Mouse (Mus musculus): ENCODE measurements at regions not wholly inside any gene's neighbourhood (a gene's known extent, or its start where the extent isn't known, plus 50 kb on each side); places are given as distances from the start of the nearest gene placed in this dataset.

DNA sequence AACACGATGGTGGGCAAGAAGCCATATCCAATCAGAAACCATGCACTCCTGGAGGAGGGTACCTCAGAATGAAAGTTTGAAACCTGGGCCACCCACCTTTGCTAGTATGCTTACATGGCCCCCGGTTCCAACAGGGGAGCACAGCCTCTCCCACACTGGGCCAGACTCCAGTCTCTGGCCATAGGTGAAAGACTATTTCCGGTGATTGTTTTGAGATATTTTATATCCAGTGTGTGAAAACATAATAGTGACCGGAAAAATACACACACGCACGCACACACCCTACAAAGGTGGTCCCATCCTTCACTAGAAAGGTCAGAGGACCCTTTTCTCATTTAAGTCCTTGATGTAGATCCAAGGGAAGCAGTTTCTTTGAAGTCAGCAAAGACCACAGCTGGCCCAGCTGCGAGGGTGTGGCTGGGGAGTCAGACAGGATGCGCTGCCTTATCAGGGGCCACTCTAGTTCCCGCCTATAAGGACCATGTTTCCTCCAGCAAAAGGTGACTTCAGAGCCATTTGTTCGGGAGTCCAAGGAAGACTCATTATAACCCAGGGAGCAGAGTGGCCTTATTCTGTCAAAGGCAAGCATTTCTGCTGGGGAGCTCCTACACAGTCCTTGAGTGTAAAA is 206.0 kb downstream of the Zfp36l1 start:
- H3K9me3 ChIP-seq (ENCODE audit: control insufficient read depth, insufficient read depth, low read depth, low read length): no peaks in the 10 kb centered on the region
- H3K27ac ChIP-seq (ENCODE audit: insufficient read depth, low read depth, low read length, poor library complexity, severe bottlenecking): no peak overlapping the region
- H3K9ac ChIP-seq (ENCODE audit: insufficient read depth, low read depth, low read length, poor library complexity, severe bottlenecking): no peak overlapping the region
- no peak overlapping the region for H3K4me3 ChIP-seq (ENCODE audit: insufficient read depth in 1 of 2, low read depth in 1 of 2, low read length in 2 of 2, poor library complexity in 1 of 2, severe bottlenecking in 1 of 2)
- no peaks in the 10 kb centered on the region for H3K36me3 ChIP-seq (ENCODE audit: control insufficient read depth, insufficient read depth, low read length, poor library complexity, severe bottlenecking)
- no peak for DNase-seq (ENCODE audit: low read depth, low spot score)
- TF ChIP-seq CHD2 (IDR thresholded peaks at IDR 0.05; ENCODE audit: low read depth, low read length) (no peak), ZNF384 (IDR thresholded peaks at IDR 0.05; ENCODE audit: low read depth, low read length) (no peak), ZC3H11A (IDR thresholded peaks at IDR 0.05; ENCODE audit: borderline replicate concordance, low read depth, low read length) (no peak), MAFK (IDR thresholded peaks at IDR 0.05; ENCODE audit: insufficient read depth, low read depth, low read length) (no peak), HCFC1 (IDR thresholded peaks at IDR 0.05; ENCODE audit: borderline replicate concordance, insufficient read depth, low read length) (no peak)
- peaks cover 0 to 7% of the 10 kb centered on the region in 2 experiments; a peak in 2 of 4 replicates for H3K4me1 ChIP-seq (ENCODE audit: control insufficient read depth in 2 of 2, insufficient read depth in 2 of 2, low read length in 2 of 2, poor library complexity in 1 of 2)
- in situ Hi-C loops (cut with MboI; ENCODE audit: low sequenced_read_pairs in 2 of 2, unreplicated experiment in 2 of 2): no loop called here

- Histone ChIP-seq H3K27ac (ENCODE audit: insufficient read depth, low read depth, low read length, poor library complexity, severe bottlenecking) (no peak overlapping the region), H3K36me3 (ENCODE audit: control insufficient read depth, insufficient read depth, low read length, poor library complexity, severe bottlenecking) (no peaks in the 10 kb centered on the region), H3K4me1 (ENCODE audit: control insufficient read depth in 2 of 2, insufficient read depth in 2 of 2, low read length in 2 of 2, poor library complexity in 1 of 2) (peaks cover 0 to 8% of the 10 kb centered on the region in 2 experiments; a peak in 2 of 4 replicates), H3K9ac (ENCODE audit: insufficient read depth, low read depth, low read length, poor library complexity, severe bottlenecking) (no peak overlapping the region), H3K9me3 (ENCODE audit: control insufficient read depth, insufficient read depth, low read depth, low read length) (no peaks in the 10 kb centered on the region), H3K4me3 (ENCODE audit: insufficient read depth in 1 of 2, low read depth in 1 of 2, low read length in 2 of 2, poor library complexity in 1 of 2, severe bottlenecking in 1 of 2) (no peak overlapping the region)
- in situ Hi-C loops (cut with MboI; ENCODE audit: low sequenced_read_pairs in 2 of 2, unreplicated experiment in 2 of 2): no loop called here
- no peak for DNase-seq (ENCODE audit: low read depth, low spot score)
- TF ChIP-seq HCFC1 (IDR thresholded peaks at IDR 0.05; ENCODE audit: borderline replicate concordance, insufficient read depth, low read length): no peak
- TF ChIP-seq MAFK (IDR thresholded peaks at IDR 0.05; ENCODE audit: insufficient read depth, low read depth, low read length): no peak
- no peak for TF ChIP-seq ZNF384 (IDR thresholded peaks at IDR 0.05; ENCODE audit: low read depth, low read length)
Observed at GRCm38 (mm10) chr12:79905828-79906737, 206.7 kb downstream of the Zfp36l1 start.

DNA sequence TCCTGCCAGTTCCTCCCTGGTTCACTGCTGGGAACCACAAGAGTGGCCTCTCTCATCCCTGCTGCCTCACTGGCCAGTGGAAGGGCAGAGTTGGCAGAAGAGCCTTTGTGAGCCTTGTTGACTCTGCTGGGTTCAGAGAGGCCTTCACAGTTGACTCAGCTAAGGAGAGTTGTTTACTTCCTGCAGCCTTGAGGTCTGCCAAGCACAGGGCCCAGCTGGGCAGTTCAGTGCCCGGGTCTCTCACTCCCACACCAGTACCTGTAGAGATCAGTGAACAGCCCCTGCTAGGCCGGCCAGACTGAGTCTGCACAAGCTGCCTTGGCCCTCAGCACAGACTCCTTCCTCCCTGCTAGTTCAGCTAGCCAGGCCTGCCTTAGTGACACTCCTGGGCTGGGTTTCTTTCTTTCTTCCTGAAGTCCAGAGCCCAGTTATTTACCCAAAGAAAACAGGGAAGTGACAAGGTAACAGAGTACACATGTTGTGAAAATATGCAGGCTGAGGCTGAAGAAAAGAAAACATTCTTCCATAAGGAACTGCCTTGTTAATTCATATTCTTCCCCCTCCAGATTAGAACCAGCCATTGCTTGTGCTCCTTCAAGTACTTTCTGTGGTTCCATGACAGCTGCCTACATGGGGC is 207.8 kb downstream of the Zfp36l1 start:
- Histone ChIP-seq H3K9ac (ENCODE audit: insufficient read depth, low read depth, low read length, poor library complexity, severe bottlenecking) (no peak overlapping the region), H3K4me3 (ENCODE audit: insufficient read depth in 1 of 2, low read depth in 1 of 2, low read length in 2 of 2, poor library complexity in 1 of 2, severe bottlenecking in 1 of 2) (no peak overlapping the region), H3K36me3 (ENCODE audit: control insufficient read depth, insufficient read depth, low read length, poor library complexity, severe bottlenecking) (no peaks in the 10 kb centered on the region), H3K27ac (ENCODE audit: insufficient read depth, low read depth, low read length, poor library complexity, severe bottlenecking) (no peak overlapping the region), H3K4me1 (ENCODE audit: control insufficient read depth in 2 of 2, insufficient read depth in 2 of 2, low read length in 2 of 2, poor library complexity in 1 of 2) (peaks cover 0 to 10% of the 10 kb centered on the region in 2 experiments; a peak in 2 of 4 replicates), H3K9me3 (ENCODE audit: control insufficient read depth, insufficient read depth, low read depth, low read length) (no peaks in the 10 kb centered on the region)
- in situ Hi-C loops (cut with MboI; ENCODE audit: low sequenced_read_pairs in 2 of 2, unreplicated experiment in 2 of 2): no loop called here
- no peak for DNase-seq (ENCODE audit: low read depth, low spot score)
- no peak for TF ChIP-seq ZNF384 (IDR thresholded peaks at IDR 0.05; ENCODE audit: low read depth, low read length)
- no peak for TF ChIP-seq ZC3H11A (IDR thresholded peaks at IDR 0.05; ENCODE audit: borderline replicate concordance, low read depth, low read length)
- no peak for TF ChIP-seq HCFC1 (IDR thresholded peaks at IDR 0.05; ENCODE audit: borderline replicate concordance, insufficient read depth, low read length)
- no peak for TF ChIP-seq CHD2 (IDR thresholded peaks at IDR 0.05; ENCODE audit: low read depth, low read length)
- no peak for TF ChIP-seq MAFK (IDR thresholded peaks at IDR 0.05; ENCODE audit: insufficient read depth, low read depth, low read length)

DNA sequence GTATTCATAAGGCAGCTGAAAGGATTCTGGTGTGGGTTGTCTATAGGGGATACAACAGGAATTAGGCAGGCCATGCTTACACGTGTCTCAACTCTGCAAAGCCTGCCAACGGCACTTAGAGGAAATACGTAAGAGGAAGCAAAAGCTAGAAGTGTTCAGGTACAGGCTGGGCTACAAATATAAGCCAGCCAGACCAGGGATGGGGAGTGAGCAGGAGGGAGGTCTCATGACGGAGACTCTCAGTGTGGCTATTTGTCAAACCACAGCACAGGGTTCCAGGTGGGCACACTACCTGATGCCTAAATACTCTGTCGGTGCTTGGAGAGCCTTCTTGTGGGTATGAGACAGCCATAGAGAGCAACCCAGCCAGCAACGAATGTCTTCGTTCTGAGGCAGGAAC is 210.1 kb downstream of the Zfp36l1 start:
- no peak overlapping the region for H3K9ac ChIP-seq (ENCODE audit: insufficient read depth, low read depth, low read length, poor library complexity, severe bottlenecking)
- no peak overlapping the region for H3K4me3 ChIP-seq (ENCODE audit: insufficient read depth in 1 of 2, low read depth in 1 of 2, low read length in 2 of 2, poor library complexity in 1 of 2, severe bottlenecking in 1 of 2)
- H3K27ac ChIP-seq (ENCODE audit: insufficient read depth, low read depth, low read length, poor library complexity, severe bottlenecking): no peak overlapping the region
- no peaks in the 10 kb centered on the region for H3K36me3 ChIP-seq (ENCODE audit: control insufficient read depth, insufficient read depth, low read length, poor library complexity, severe bottlenecking)
- TF ChIP-seq HCFC1 (IDR thresholded peaks at IDR 0.05; ENCODE audit: borderline replicate concordance, insufficient read depth, low read length): no peak
- TF ChIP-seq MAFK (IDR thresholded peaks at IDR 0.05; ENCODE audit: insufficient read depth, low read depth, low read length): no peak
- no peak for TF ChIP-seq CHD2 (IDR thresholded peaks at IDR 0.05; ENCODE audit: low read depth, low read length)
- no peak for TF ChIP-seq ZC3H11A (IDR thresholded peaks at IDR 0.05; ENCODE audit: borderline replicate concordance, low read depth, low read length)
- TF ChIP-seq ZNF384 (IDR thresholded peaks at IDR 0.05; ENCODE audit: low read depth, low read length): no peak
- no peak for DNase-seq (ENCODE audit: low read depth, low spot score)
- H3K9me3 ChIP-seq (ENCODE audit: control insufficient read depth, insufficient read depth, low read depth, low read length): no peaks in the 10 kb centered on the region
- in situ Hi-C loops (cut with MboI; ENCODE audit: low sequenced_read_pairs in 2 of 2, unreplicated experiment in 2 of 2): no loop called here
- H3K4me1 ChIP-seq (ENCODE audit: control insufficient read depth in 2 of 2, insufficient read depth in 2 of 2, low read length in 2 of 2, poor library complexity in 1 of 2): peaks cover 2 to 20% of the 10 kb centered on the region in 2 experiments; a peak in 3 of 4 replicates

Data from ES-E14 (cell line).